Mouse (Mus musculus): ENCODE measurements around the gene Capns1. TPM values are rescaled to one million over a fixed set of nuclear protein-coding genes. Genes with fewer than 3 reads are reported as not detected.
"Not testable (repeated sequence)": the region's sequence is repeated elsewhere in the genome, so short reads cannot be mapped to it uniquely, and the experiment has no call there.

The Capns1 gene
- total and polyA plus RNA-seq, 3 experiments: 31.7 to 354 TPM; not detected in 1

DNA sequence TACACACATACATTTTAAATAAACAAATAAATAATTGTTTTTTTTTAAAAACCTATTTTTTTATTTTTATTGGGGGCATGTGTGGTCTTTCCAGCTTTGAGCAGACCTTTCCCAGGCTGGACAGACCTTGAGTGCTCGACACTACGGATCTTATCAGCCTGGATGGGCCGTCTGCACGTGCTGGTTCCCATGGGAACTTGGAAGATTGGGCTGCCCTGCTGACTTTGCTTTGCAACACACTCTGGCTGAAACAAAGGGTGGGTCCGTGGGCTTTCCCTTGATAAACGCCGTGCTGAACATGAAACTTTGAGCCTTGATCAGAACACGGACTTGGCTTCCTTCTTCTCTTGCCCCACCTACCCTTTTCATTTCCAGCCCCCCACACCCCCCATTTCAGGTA lies 5.8 kb upstream of the Capns1 start:
- Histone ChIP-seq H3K9me3 (replicated peaks; ENCODE audit: insufficient read depth, low read length) (no peaks in the 10 kb centered on the region), H3K4me3 (ENCODE audit: control insufficient read depth in 1 of 2, insufficient read depth in 1 of 2, low read depth in 2 of 2, low read length in 2 of 2) (peak overlapping the region; percentile 82 to 90), H3K36me3 (ENCODE audit: control insufficient read depth in 1 of 2, insufficient read depth in 2 of 2, low read length in 2 of 2) (peaks cover 0 to 3% of the 10 kb centered on the region in 2 experiments; a peak in 1 of 4 replicates), H3K27ac (ENCODE audit: control insufficient read depth, low read depth, low read length) (peak overlapping the region; percentile 24; the same call in 1 of the 2 replicates), H3K9ac (ENCODE audit: control insufficient read depth, low read depth, low read length, poor library complexity, severe bottlenecking) (peak overlapping the region; percentile 75), H3K79me2 (ENCODE audit: control insufficient read depth, insufficient read depth, low read length, poor library complexity) (no peaks in the 10 kb centered on the region), H3K4me1 (ENCODE audit: control insufficient read depth in 1 of 2, insufficient read depth in 2 of 2, low read length in 2 of 2) (peaks cover 0 to 4% of the 10 kb centered on the region in 2 experiments; a peak in 1 of 4 replicates), H3K27me3 (ENCODE audit: control insufficient read depth in 1 of 2, insufficient read depth in 2 of 2, low read length in 2 of 2) (peaks cover 0 to 2% of the 10 kb centered on the region in 2 experiments; a peak in 2 of 4 replicates)
- TF ChIP-seq CHD2 (IDR thresholded peaks at IDR 0.05; ENCODE audit: low read length) (no peak), TBP (IDR thresholded peaks at IDR 0.05; ENCODE audit: low read depth, low read length) (no peak), MXI1 (IDR thresholded peaks at IDR 0.05; ENCODE audit: low read depth, low read length) (peak; percentile 94), NRF1 (IDR thresholded peaks at IDR 0.05; ENCODE audit: insufficient read depth, low read depth, low read length, poor library complexity, severe bottlenecking) (no peak), E2F4 (IDR thresholded peaks at IDR 0.05; ENCODE audit: borderline replicate concordance, low read depth, low read length) (no peak), RCOR1 (IDR thresholded peaks at IDR 0.05; ENCODE audit: low read depth, low read length) (0 out of 2 replicates have a peak, but pooled peaks have one; percentile 26), ZKSCAN1 (IDR thresholded peaks at IDR 0.05; ENCODE audit: low read depth, low read length) (no peak), GATA1 (IDR thresholded peaks at IDR 0.05; ENCODE audit: low read depth, low read length) (peak; percentile 65; the same call in 1 of the 2 replicates), ELF1 (IDR thresholded peaks at IDR 0.05; ENCODE audit: low read depth, low read length) (no peak), ZNF384 (IDR thresholded peaks at IDR 0.05; ENCODE audit: low read depth, low read length) (no peak), MYC (IDR thresholded peaks at IDR 0.05; ENCODE audit: low read depth, low read length) (peak; percentile 76), MAX (IDR thresholded peaks at IDR 0.05; ENCODE audit: low read length) (peak; percentile 76), HCFC1 (IDR thresholded peaks at IDR 0.05; ENCODE audit: low read depth, low read length) (no peak), CTCF (IDR thresholded peaks at IDR 0.05 in 2 of 3, conservative IDR thresholded peaks at IDR 0.05 in 1 of 3; ENCODE audit: control insufficient read depth in 1 of 3, insufficient read depth in 1 of 3, low read depth in 2 of 3, low read length in 3 of 3, poor library complexity in 1 of 3, severe bottlenecking in 1 of 3) (no peak), BHLHE40 (IDR thresholded peaks at IDR 0.05; ENCODE audit: borderline replicate concordance, low read depth, low read length) (peak; percentile 99), USF1 (IDR thresholded peaks at IDR 0.05; ENCODE audit: low read depth, low read length) (peak; percentile 66; the same call in 1 of the 2 replicates)
- peak; percentile 63 for DNase-seq (ENCODE audit: low read depth, low spot score)

DNA sequence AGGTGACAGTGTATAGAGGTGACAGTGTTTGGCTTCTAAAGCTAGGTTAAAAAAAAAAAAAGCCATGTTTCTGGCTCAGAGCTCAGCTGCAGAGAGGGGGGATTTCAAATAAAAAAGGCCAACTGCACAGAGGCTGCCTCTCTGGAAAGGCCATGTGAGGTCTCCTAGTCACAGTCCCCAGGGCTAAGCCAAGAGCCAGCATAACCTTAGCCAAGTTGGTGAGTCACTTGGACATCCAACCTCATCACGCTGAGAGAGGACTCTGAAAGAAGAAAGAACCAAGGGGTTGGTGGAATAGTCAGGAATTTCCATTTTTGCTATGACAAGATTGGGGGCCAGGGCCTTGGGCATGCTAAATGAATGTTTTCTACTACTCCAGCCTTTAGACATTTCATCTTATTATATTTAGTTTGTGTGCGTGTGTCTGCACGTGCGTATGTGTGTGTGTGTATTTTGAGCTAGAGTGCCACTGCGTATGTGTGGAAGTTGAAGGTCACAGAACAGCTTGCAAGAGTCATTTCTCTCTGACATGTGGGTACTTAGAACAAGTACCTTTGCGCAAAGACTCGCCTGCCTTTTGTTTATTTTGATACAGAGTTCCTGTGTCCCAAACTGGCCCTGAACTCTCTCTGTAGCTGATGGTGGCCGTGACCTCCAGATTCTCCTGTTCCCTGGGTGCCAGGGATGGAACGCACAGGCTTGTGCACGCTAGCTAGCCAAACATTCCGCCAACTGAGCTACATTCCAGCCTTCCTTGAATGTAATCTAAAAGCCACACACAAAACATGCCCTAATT lies 4.5 kb upstream of the Capns1 start:
- Histone ChIP-seq H3K27ac (ENCODE audit: control insufficient read depth, low read depth, low read length) (no peak overlapping the region), H3K4me1 (ENCODE audit: control insufficient read depth in 1 of 2, insufficient read depth in 2 of 2, low read length in 2 of 2) (peaks cover 0 to 4% of the 10 kb centered on the region in 2 experiments; a peak in 2 of 4 replicates), H3K79me2 (ENCODE audit: control insufficient read depth, insufficient read depth, low read length, poor library complexity) (no peaks in the 10 kb centered on the region), H3K36me3 (ENCODE audit: control insufficient read depth in 1 of 2, insufficient read depth in 2 of 2, low read length in 2 of 2) (peaks cover 0 to 4% of the 10 kb centered on the region in 2 experiments; a peak in 1 of 4 replicates), H3K9me3 (replicated peaks; ENCODE audit: insufficient read depth, low read length) (no peaks in the 10 kb centered on the region), H3K27me3 (ENCODE audit: control insufficient read depth in 1 of 2, insufficient read depth in 2 of 2, low read length in 2 of 2) (peaks cover 0 to 2% of the 10 kb centered on the region in 2 experiments; a peak in 2 of 4 replicates), H3K4me3 (ENCODE audit: control insufficient read depth in 1 of 2, insufficient read depth in 1 of 2, low read depth in 2 of 2, low read length in 2 of 2) (no peak overlapping the region), H3K9ac (ENCODE audit: control insufficient read depth, low read depth, low read length, poor library complexity, severe bottlenecking) (no peak overlapping the region)
- DNase-seq (ENCODE audit: low read depth, low spot score): no peak
- no peak for TF ChIP-seq USF1 (IDR thresholded peaks at IDR 0.05; ENCODE audit: low read depth, low read length)
- no peak for TF ChIP-seq HCFC1 (IDR thresholded peaks at IDR 0.05; ENCODE audit: low read depth, low read length)
- no peak for TF ChIP-seq NELFE (IDR thresholded peaks at IDR 0.05; ENCODE audit: low read depth, low read length)
- no peak for TF ChIP-seq MAFK (IDR thresholded peaks at IDR 0.05; ENCODE audit: borderline replicate concordance, low read depth, low read length)
- TF ChIP-seq TCF12 (IDR thresholded peaks at IDR 0.05; ENCODE audit: low read depth, low read length): no peak
- TF ChIP-seq SMC3 (IDR thresholded peaks at IDR 0.05; ENCODE audit: low read depth, low read length): no peak
- no peak for TF ChIP-seq POLR2AphosphoS5 (IDR thresholded peaks at IDR 0.05; ENCODE audit: borderline replicate concordance, low read depth, low read length)
- no peak for TF ChIP-seq JUND (IDR thresholded peaks at IDR 0.05; ENCODE audit: low read depth, low read length)

DNA sequence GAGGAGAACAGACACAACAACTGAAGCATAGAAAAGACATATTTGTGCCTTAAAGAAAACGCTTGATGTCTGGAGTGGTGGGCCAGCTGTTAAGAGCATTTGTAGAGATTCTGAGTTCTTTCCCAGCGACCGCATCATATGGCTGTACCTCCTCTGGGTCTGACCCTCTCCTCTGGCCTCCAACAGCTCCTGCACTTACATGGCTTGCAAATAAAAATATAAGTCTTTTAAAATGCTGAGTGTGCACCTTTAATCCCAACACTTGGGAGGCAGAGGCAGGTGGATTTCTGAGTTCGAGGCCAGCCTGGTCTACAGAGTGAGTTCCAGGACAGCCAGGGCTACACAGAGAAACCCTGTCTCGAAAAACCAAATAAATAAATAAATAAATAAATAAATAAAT lies 2.0 kb upstream of the Capns1 start:
- not testable (repeated sequence) for H3K79me2 ChIP-seq (ENCODE audit: control insufficient read depth, insufficient read depth, low read length, poor library complexity); H3K27ac ChIP-seq (ENCODE audit: control insufficient read depth, low read depth, low read length); H3K27me3 ChIP-seq (ENCODE audit: control insufficient read depth in 1 of 2, insufficient read depth in 2 of 2, low read length in 2 of 2); DNase-seq (ENCODE audit: low read depth, low spot score); H3K9ac ChIP-seq (ENCODE audit: control insufficient read depth, low read depth, low read length, poor library complexity, severe bottlenecking); H3K9me3 ChIP-seq (replicated peaks; ENCODE audit: insufficient read depth, low read length); H3K4me3 ChIP-seq (ENCODE audit: control insufficient read depth in 1 of 2, insufficient read depth in 1 of 2, low read depth in 2 of 2, low read length in 2 of 2); H3K36me3 ChIP-seq (ENCODE audit: control insufficient read depth in 1 of 2, insufficient read depth in 2 of 2, low read length in 2 of 2)
- H3K4me1 ChIP-seq (ENCODE audit: control insufficient read depth in 1 of 2, insufficient read depth in 2 of 2, low read length in 2 of 2): peaks cover 0 to 11% of the 10 kb centered on the region in 2 experiments; a peak in 3 of 4 replicates
